Mouse (Mus musculus): ENCODE data around the gene Lap3.

- TF ChIP-seq GATA1 (IDR thresholded peaks at IDR 0.05; ENCODE audit: borderline replicate concordance, low read length) (no peak), FLI1 (IDR thresholded peaks at IDR 0.05; ENCODE audit: low read length) (no peak)
These were observed 46.3 kb downstream of the Lap3 start for GRCm38 (mm10) chr5:45539502-45539901.

All from megakaryocyte, embryonic 14.5 days (primary cell).